27 mouse cellular contexts compared by ENCODE assay signal in genomic region chr8:3463248-3463647, GRCm38 (mm10). TPM values are rescaled to one million over a fixed set of nuclear protein-coding genes. Genes with fewer than 3 reads are reported as not detected.
"Had no signal": no experiment of that assay in that cellular context is flagged by ENCODE, and none has a peak within 500 bp of the region (broad histone marks: within the 10 kb centered on the region; RNA-seq: fewer than 3 reads in every experiment).

No protein-coding gene starts in this region.

- H3K9ac ChIP-seq: heart, embryonic 12.5 days; hindbrain, embryonic 12.5 days; hindbrain, embryonic 14.5 days; intestine, embryonic 15.5 days; limb, embryonic 12.5 days; liver, embryonic 12.5 days; liver, embryonic 14.5 days had no signal

- H3K9me3 ChIP-seq: heart, embryonic 10.5 days; heart, embryonic 12.5 days; hindbrain, embryonic 10.5 days; hindbrain, embryonic 12.5 days; intestine, embryonic 15.5 days; limb, embryonic 10.5 days; limb, embryonic 12.5 days; liver, embryonic 12.5 days had no signal

- H3K36me3 ChIP-seq: hindbrain, embryonic 12.5 days; intestine, embryonic 15.5 days; liver, embryonic 12.5 days had no signal

- H3K4me2 ChIP-seq: heart, embryonic 12.5 days; hindbrain, embryonic 12.5 days; hindbrain, embryonic 14.5 days; intestine, embryonic 15.5 days; limb, embryonic 12.5 days; liver, embryonic 12.5 days had no signal

- ATAC-seq: forebrain, embryonic 16.5 days; hindbrain, embryonic 16.5 days; inflammation-experienced regulatory T-cells, adult 6 months; intestine, embryonic 15.5 days; intestine, postnatal 0 days; liver, embryonic 12.5 days had no signal

- H3K27ac ChIP-seq: gastrocnemius, adult 2 months; heart, embryonic 10.5 days; hindbrain, embryonic 10.5 days; hindbrain, embryonic 12.5 days; hindbrain, embryonic 14.5 days; intestine, embryonic 15.5 days; layer of hippocampus, adult 2 months; left cerebral cortex, adult 2 months; limb, embryonic 10.5 days; limb, embryonic 12.5 days; liver, embryonic 12.5 days; liver, embryonic 14.5 days had no signal

- H3K4me3 ChIP-seq: gastrocnemius, adult 2 months; heart, embryonic 10.5 days; heart, embryonic 12.5 days; hindbrain, embryonic 10.5 days; hindbrain, embryonic 12.5 days; intestine, embryonic 15.5 days; layer of hippocampus, adult 2 months; left cerebral cortex, adult 2 months; limb, embryonic 10.5 days; limb, embryonic 12.5 days; liver, embryonic 12.5 days had no signal

- DNase-seq: gastrocnemius, adult 2 months; gastrocnemius, postnatal 10 days; gastrocnemius, postnatal 25 days; heart, adult 18-20 months; heart, postnatal 10 days; heart, postnatal 4 days; kidney, postnatal 14 days; lung, adult 2 months had no signal

- H3K27me3 ChIP-seq: heart, embryonic 12.5 days; hindbrain, embryonic 12.5 days; intestine, embryonic 15.5 days; limb, embryonic 12.5 days; liver, embryonic 12.5 days had no signal

RNA-seq across cellular contexts. Expression of gene Tex45, which starts 7.4 kb away (rescaled TPM):
- polyA plus RNA-seq: heart, embryonic 10.5 days; heart, embryonic 12.5 days; heart, embryonic 14.5 days; heart, embryonic 16.5 days; hindbrain, embryonic 10.5 days; hindbrain, embryonic 12.5 days; inflammation-experienced regulatory T-cells, adult 6 months; intestine, embryonic 15.5 days; intestine, postnatal 0 days; limb, embryonic 10.5 days; limb, embryonic 12.5 days; liver, embryonic 12.5 days; liver, embryonic 16.5 days had no signal
